ENCODE assay signal across 28 mouse cellular contexts in the genomic region with DNA sequence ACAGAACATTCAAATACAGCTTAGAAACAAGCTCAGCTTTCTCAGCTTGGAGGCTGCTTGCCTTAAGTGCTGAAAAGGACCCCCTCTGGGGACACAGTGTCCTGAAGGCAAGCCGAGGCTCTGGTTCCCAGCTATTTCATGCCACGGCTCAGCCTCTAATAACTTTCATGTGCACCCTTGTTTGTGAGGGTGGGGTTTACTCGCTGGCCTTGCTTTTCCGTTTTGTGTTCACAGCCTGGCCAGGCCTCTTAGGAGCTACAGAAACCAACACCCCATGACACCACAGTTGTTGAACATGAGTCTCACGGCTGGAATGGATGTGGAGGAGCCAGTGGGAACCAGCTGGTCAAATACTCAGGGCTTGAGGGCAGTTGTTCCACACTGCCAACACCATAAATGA.
DNase-seq lines count a peak whose midpoint lies in the region; ATAC-seq and TF ChIP-seq lines count a peak whose summit lies in the region.
"Had no signal": no experiment of that assay in that cellular context is flagged by ENCODE, and none has a peak within 500 bp of the region (broad histone marks: within the 10 kb centered on the region; RNA-seq: fewer than 3 reads in every experiment).

No protein-coding gene starts in this region.

- no peaks in the 10 kb centered on the region for H3K9me3 ChIP-seq in forebrain, embryonic 15.5 days
- no peaks in the 10 kb centered on the region for H3K9me3 ChIP-seq in intestine, postnatal 0 days (ENCODE audit: control insufficient read depth)
- H3K9me3 ChIP-seq: forebrain, embryonic 10.5 days; heart, embryonic 15.5 days; hindbrain, embryonic 10.5 days; intestine, embryonic 15.5 days; neural tube, embryonic 15.5 days had no signal

- intact Hi-C loops in gastrocnemius, postnatal 14 days (cut with DNase I; ENCODE audit: low total_unique reads), result no loop called here

- DNase-seq in embryo, embryonic 10.5 days (ENCODE audit: low spot score), result peak; percentile 7
- no peak for DNase-seq in embryo, embryonic 9.5 days (ENCODE audit: extremely low spot score)
- DNase-seq in heart, adult 8-10 months (ENCODE audit: low spot score), result peak; percentile 3
- no peak for DNase-seq in heart, postnatal 4 days
- DNase-seq in forelimb bud, embryonic 11.5 days (ENCODE audit: low read depth, low spot score), result peak; percentile 11
- DNase-seq in gastrocnemius, postnatal 14 days, result peak; percentile 15
- DNase-seq: adrenal gland, adult 8-10 months; cerebellum, adult 8-10 months; cerebellum, postnatal 25 days; kidney, adult 8-10 months; liver; lung, adult 2 months; lung, postnatal 10 days; midbrain, embryonic 14.5 days; right cerebral cortex, postnatal 25 days; spleen, adult 18-20 months; thymus, postnatal 14 days had no signal

- H3K4me1 ChIP-seq in forebrain, embryonic 15.5 days, result no peaks in the 10 kb centered on the region
- no peaks in the 10 kb centered on the region for H3K4me1 ChIP-seq in intestine, postnatal 0 days (replicated peaks; ENCODE audit: control insufficient read depth, insufficient read depth, low read length)
- H3K4me1 ChIP-seq: forebrain, embryonic 10.5 days; heart, embryonic 15.5 days; intestine, embryonic 15.5 days had no signal

- 61% methylated on average over 5 of the region's 5 CpGs for whole genome bisulfite sequencing in forebrain, embryonic 15.5 days
- WGBS in intestine, postnatal 0 days, result 77% methylated on average over 5 of the region's 5 CpGs

- H3K4me2 ChIP-seq in forebrain, embryonic 15.5 days (replicated peaks), result no peak overlapping the region
- H3K4me2 ChIP-seq in intestine, postnatal 0 days (replicated peaks; ENCODE audit: low read depth), result no peak overlapping the region
- H3K4me2 ChIP-seq: heart, embryonic 15.5 days; intestine, embryonic 15.5 days; neural tube, embryonic 15.5 days had no signal

- H3K4me3 ChIP-seq in forebrain, embryonic 15.5 days, result no peak overlapping the region
- H3K4me3 ChIP-seq in intestine, postnatal 0 days (ENCODE audit: low read depth, low read length), result no peak overlapping the region
- H3K4me3 ChIP-seq: forebrain, embryonic 10.5 days; heart, embryonic 15.5 days; hindbrain, embryonic 10.5 days; intestine, embryonic 15.5 days; neural tube, embryonic 15.5 days had no signal

- H3K27ac ChIP-seq in forebrain, embryonic 15.5 days (replicated peaks), result no peak overlapping the region
- H3K27ac ChIP-seq in intestine, postnatal 0 days (ENCODE audit: low read depth, low read length), result no peak overlapping the region
- H3K27ac ChIP-seq: forebrain, embryonic 10.5 days; heart, embryonic 15.5 days; hindbrain, embryonic 10.5 days; intestine, embryonic 15.5 days; kidney, postnatal 0 days; liver, embryonic 14.5 days; neural tube, embryonic 15.5 days had no signal

- H3K36me3 ChIP-seq in forebrain, embryonic 15.5 days, result no peaks in the 10 kb centered on the region
- H3K36me3 ChIP-seq in intestine, postnatal 0 days (ENCODE audit: control insufficient read depth, insufficient read depth), result no peaks in the 10 kb centered on the region
- H3K36me3 ChIP-seq: forebrain, embryonic 10.5 days; heart, embryonic 15.5 days; hindbrain, embryonic 10.5 days; intestine, embryonic 15.5 days; neural tube, embryonic 15.5 days had no signal

- H3K9ac ChIP-seq in forebrain, embryonic 15.5 days (replicated peaks), result no peak overlapping the region
- H3K9ac ChIP-seq in intestine, postnatal 0 days (ENCODE audit: low read depth, low read length), result no peak overlapping the region
- H3K9ac ChIP-seq: heart, embryonic 15.5 days; intestine, embryonic 15.5 days; liver, embryonic 14.5 days; neural tube, embryonic 15.5 days had no signal

- no peak for ATAC-seq in forebrain, embryonic 15.5 days (replicated peaks)
- ATAC-seq in intestine, postnatal 0 days, result no peak
- ATAC-seq: activated CD4-positive, CD25-positive, alpha-beta regulatory T cell, adult 4 months; forebrain, embryonic 16.5 days; intestine, embryonic 15.5 days had no signal

- TF ChIP-seq CTCF in intestine, postnatal 0 days (IDR thresholded peaks at IDR 0.05; ENCODE audit: low read depth), result no peak

- no peaks in the 10 kb centered on the region for H3K27me3 ChIP-seq in forebrain, embryonic 15.5 days
- no peaks in the 10 kb centered on the region for H3K27me3 ChIP-seq in intestine, postnatal 0 days (replicated peaks; ENCODE audit: control insufficient read depth, insufficient read depth, low read length)
- H3K27me3 ChIP-seq: heart, embryonic 15.5 days; intestine, embryonic 15.5 days; neural tube, embryonic 15.5 days had no signal

Comparison
In these comparisons a context has a peak if more than half of its experiments do, and no peak if none do; other contexts are left out.
1. DNase-seq: peak in embryo, embryonic 10.5 days (single experiment), heart, adult 8-10 months (single experiment), forelimb bud, embryonic 11.5 days (single experiment) and gastrocnemius, postnatal 14 days (single experiment); none in embryo, embryonic 9.5 days (single experiment) and heart, postnatal 4 days (single experiment).